Mouse (Mus musculus) cerebellum, adult 18-20 months (tissue): ENCODE data around the gene Cacng5.
A peak's percentile ranks its signal among the peaks of the same experiment; 100 is the strongest.

Experiments used
- DNase-seq, 2 experiments: peaks; one replicate each; pipeline ENCODE4 v3.0.0; 2021

Gene Cacng5

DNA sequence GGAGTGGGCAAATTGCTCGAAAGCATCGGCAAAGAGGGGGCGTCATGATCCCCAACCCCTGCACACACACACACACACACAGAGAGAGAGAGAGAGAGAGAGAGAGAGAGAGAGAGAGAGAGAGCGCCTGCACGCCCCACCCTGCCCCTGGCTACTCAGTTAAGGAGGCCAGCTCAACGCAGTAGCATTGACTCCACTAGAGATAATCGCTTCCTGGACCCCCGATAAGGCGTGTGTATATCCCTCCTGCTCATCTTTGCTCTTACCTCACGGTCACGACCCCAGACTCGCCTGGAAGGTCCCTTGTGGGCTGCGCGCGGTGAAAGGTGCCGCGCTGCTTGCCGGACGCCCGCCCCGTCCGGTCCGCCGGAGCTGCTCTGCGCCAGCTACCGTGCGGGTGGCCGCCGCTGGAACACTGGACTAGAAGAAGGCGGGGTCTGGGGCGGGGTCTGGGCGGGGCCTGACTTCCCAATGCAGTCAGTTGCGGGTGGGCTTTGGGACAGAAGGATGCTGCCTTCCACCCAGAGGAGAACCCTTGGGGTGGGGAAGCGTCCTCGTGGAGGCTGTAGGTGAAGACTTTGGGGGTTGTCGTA is at the start of gene Cacng5:
Cacng5 (minus strand) TSS at position 422 of the 593 bp plus-strand sequence.
- no peak for DNase-seq

DNA sequence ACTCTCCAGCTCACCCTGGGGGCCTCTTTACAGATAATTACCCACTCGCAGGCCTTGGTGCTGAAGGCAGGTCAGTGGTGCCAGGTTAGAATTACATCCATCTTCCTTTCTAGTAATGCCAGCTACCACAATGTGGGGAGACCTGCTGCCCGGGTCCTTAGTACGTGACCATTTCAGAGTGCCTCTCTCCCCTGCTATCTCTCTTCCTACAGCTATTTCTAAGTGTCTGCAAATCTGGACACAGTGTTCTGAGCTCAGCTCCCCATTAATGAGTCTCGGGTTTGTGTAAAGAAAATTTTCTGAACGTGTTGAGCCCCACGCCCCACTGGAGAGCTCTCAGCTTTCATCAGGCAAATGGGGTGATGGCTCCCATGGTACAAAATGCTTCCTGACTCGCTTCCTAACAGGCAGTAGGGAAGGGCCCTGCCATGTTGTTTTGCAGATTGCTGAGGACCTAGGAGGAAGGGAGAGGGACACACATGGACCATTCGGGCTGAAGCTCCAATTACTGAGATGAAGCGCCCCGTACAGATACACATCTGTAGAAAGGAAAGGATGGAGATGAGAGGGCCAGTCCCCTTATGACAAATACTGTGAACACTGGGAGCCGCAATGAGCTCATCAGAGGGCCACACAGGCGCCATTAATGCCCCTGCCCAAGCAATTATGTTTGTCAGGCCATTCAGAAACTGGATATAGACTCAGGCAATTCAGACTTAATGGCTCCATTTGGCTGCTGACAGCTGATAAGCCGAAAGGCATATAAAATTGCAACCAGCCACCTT is 42.9 kb upstream of the Cacng5 start:
- no peak for DNase-seq

GRCm38 (mm10) chr11:107955191-107956062 is 40.6 kb upstream of the Cacng5 start:
- DNase-seq, result no peak

DNA sequence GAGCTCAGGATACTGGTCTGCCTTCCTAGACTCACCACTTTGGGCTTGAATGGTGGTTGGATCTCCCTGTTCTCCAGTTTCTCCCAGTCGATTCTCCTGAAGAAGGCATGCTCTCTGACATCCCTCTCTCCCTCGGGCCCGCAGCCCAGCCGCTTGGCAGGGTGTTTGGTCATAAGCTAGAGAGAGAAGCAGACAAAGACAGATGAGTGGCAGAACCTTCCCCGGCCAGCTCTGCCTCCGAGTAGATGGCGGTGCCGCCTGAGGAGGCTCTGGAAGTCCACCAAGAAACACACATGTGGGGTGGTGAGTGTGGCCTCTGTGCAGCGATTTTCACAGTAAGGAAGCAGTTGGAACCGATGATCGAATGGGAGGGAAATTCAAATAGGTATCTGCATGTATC is 36.6 kb upstream of the Cacng5 start:
- peak; percentile 14 to 24 for DNase-seq

DNA sequence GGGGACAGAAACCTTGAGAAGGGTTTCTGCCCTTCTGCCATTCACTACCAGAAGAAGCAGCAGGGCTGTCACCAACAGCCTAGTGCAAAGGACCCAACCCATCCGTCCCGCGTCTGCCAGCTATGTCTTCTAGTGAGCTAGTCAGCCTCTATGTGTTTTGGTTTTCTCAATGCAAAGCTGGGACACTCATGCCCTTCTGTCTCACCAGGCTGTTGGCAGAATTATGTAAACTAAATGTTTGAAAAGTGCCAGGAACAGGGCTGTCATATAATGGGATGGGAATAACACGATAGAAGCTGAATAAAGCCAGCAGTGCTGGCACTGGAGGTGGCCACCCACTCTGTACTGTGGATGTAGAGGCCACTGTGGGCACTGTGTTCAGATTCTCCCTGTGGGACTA is 35.8 kb upstream of the Cacng5 start:
- DNase-seq, result no peak

- no peak for DNase-seq
Observed at GRCm38 (mm10) chr11:107950211-107950610, 35.4 kb upstream of the Cacng5 start.

DNA sequence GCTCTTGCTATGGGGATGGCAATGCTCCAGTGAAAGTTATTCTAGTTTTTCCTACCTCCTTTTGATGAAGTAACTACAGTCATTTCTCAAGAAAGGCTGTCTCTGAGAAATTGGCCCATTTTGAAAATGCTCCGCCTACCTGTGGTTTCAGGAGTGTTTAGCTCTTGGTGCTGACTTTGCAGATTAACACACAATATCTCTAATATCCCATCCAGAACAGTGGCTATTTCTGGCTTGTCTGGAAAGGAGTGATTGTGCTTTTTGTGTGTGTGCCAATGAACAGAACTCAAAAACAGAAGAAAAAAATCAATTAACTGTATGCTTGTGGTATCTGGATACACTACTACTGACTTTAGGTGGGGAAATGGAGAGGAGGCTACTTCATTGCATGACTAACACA is 33.1 kb upstream of the Cacng5 start:
- no peak for DNase-seq

GRCm38 (mm10) chr11:107946823-107947222 is 32.0 kb upstream of the Cacng5 start:
- DNase-seq, result no peak

GRCm38 (mm10) chr11:107936929-107937328 is 22.1 kb upstream of the Cacng5 start:
- DNase-seq, result no peak

- DNase-seq, result no peak
Observed at GRCm38 (mm10) chr11:107931721-107932120, 16.9 kb upstream of the Cacng5 start.

GRCm38 (mm10) chr11:107931288-107931687 is 16.4 kb upstream of the Cacng5 start:
- DNase-seq, result no peak

DNA sequence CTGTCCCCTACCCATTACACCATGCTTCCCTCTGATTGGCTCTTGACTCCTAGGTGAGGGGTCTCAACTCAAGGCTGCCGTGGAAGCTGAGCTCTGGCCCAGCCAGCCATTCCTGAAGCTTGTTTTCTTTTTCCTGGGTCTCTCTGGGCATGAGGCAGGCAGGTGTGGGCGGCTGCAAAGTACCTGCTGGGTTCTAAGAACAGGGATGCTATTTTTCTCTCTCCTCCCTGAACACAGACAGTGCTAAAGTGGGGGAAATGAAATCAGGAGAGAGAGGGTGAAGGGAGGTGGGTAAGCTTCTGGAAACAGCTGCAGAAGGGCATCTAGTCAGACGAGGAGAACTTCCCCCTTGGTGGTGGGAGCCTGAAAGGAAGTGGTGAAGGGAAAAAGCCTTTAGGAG is 14.9 kb upstream of the Cacng5 start:
- DNase-seq, result no peak

- no peak for DNase-seq
Observed at GRCm38 (mm10) chr11:107919852-107920508, 5.1 kb upstream of the Cacng5 start.

GRCm38 (mm10) chr11:107917721-107918235 is 2.9 kb upstream of the Cacng5 start:
- no peak for DNase-seq

- no peak for DNase-seq
Observed at GRCm38 (mm10) chr11:107913317-107913716, 1.5 kb downstream of the Cacng5 start.

GRCm38 (mm10) chr11:107905364-107905763 is 9.5 kb downstream of the Cacng5 start:
- DNase-seq, result peak in 1 of 2 experiments; percentile 12

DNA sequence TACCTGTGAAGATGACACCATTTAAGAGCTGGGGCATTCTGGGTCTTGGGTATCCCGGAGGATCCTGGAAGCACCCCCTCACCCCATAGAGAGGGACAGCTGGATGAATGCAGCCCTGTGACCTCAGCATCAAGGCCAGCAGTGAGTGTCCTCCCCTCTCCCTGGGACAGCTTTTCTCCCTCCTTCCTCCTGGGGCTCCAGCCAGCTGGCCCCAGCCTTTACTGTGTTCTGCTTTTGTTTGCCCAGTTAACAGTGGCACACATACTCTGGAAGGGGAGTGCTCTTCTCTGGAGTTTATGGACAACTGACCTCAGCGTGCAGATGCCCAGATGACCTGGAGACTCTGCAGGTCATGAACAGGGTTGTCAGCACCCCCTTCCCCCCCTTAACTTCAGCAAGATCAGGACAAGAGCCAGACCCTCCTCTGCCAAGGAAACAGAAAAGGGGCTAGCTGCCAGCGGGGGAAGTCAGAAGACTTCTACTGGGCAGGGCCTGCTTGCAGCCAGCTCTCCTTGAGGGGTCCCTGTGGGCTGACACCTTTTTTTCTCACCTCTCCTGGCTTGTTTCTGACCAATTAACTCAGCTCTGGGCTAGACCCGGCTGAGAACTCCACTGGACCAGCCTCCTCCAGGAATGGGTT is 10.8 kb downstream of the Cacng5 start:
- DNase-seq, result peak; percentile 9 to 18

DNA sequence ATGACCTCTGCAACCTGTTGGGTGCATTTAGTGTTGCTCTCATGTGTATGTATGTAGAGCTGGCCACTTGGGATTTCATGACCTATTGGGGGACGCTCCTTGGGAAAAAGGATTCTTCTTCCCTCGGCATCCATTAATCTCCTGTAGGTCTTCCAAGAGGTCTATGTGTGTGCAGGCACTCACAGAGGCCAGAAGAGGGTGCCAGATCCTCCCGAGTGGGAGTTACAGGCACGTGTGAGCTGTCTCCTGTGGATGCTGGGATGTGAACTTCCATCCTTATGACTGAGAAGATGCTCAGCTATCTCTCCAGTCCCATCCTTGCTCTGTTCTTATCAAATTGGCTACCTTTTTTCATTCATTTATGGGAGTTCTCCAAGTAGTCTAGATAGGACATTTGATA is 14.4 kb downstream of the Cacng5 start:
- no peak for DNase-seq

- no peak for DNase-seq
Observed at GRCm38 (mm10) chr11:107898698-107899097, 16.2 kb downstream of the Cacng5 start.

DNA sequence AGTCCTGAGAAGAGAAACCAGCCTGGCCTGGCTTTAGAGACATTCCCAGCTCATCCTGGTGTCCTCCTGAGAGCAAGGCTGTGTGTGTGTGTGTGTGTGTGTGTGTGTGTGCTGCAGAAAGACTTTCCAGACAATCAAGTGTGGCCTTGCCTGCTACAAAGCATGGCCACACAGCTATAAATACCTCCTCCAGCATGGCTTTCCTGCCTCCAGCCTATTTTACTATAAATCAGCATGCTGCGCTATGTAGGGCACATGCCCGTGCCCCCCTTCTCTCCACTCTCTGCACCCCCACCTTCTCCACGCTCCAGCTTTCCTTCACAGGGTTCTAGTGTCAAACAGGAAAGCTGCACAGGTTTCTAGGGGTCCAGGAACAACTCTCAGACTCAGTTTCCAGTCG is 19.2 kb downstream of the Cacng5 start:
- no peak for DNase-seq

DNA sequence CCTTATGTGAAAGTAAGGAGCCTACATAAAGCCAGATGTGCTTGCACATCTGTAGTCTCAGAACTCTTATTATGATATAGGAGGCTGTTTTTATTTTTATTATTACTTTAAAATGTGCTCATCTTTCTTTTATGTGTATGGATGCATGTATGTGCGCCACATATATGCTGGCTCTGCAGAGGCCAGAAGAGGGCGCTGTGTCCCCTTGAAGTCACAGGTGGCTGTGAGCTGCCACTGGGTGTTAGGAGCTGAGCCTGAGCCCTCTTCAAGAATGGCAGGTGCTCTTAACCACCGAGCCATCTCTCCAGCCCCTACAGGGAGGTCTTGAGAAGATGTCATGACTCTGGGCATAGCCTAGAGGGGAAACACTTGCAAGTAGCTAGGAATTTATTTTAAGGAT is 23.5 kb downstream of the Cacng5 start:
- no peak for DNase-seq

GRCm38 (mm10) chr11:107887342-107887741 is 27.5 kb downstream of the Cacng5 start:
- DNase-seq, result no peak
